In genomic region chr13:15762901-15763417, GRCm38 (mm10) we compare ENCODE assay signal across 10 mouse cellular contexts.
DNase-seq lines count a peak whose midpoint lies in the region; ATAC-seq and TF ChIP-seq lines count a peak whose summit lies in the region.
"Had no signal": no experiment of that assay in that cellular context is flagged by ENCODE, and none has a peak within 500 bp of the region (broad histone marks: within the 10 kb centered on the region; RNA-seq: fewer than 3 reads in every experiment).

No protein-coding gene starts in this region.

- no peak overlapping the region for H3K27ac ChIP-seq in hindbrain, embryonic 10.5 days
- H3K27ac ChIP-seq in hindbrain, embryonic 13.5 days, result no peak overlapping the region
- no peak overlapping the region for H3K27ac ChIP-seq in ES-Bruce4 (ENCODE audit: insufficient read depth, low read length)
- no peak overlapping the region for H3K27ac ChIP-seq in neural tube, embryonic 11.5 days (ENCODE audit: low read depth, low read length)
- H3K27ac ChIP-seq: limb, embryonic 12.5 days; stomach, embryonic 15.5 days had no signal

- no peak overlapping the region for H3K4me3 ChIP-seq in hindbrain, embryonic 10.5 days
- H3K4me3 ChIP-seq in hindbrain, embryonic 13.5 days, result no peak overlapping the region
- no peak overlapping the region for H3K4me3 ChIP-seq in ES-Bruce4 (ENCODE audit: low read depth, low read length)
- no peak overlapping the region for H3K4me3 ChIP-seq in neural tube, embryonic 11.5 days (ENCODE audit: low read depth, low read length)
- H3K4me3 ChIP-seq: limb, embryonic 12.5 days; stomach, embryonic 15.5 days had no signal

- ATAC-seq in hindbrain, embryonic 13.5 days (ENCODE audit: low FRiP score), result no peak
- ATAC-seq in granulocyte monocyte progenitor cell, adult 5-6 weeks (replicated peaks; ENCODE audit: poor library complexity, severe bottlenecking), result peak; percentile 51
- ATAC-seq in neural tube, embryonic 11.5 days (ENCODE audit: insufficient read depth, low FRiP score, low TSS enrichment), result no peak
- no peak for ATAC-seq in monocyte, adult 5-6 weeks (replicated peaks; ENCODE audit: insufficient number of reproducible peaks, low FRiP score, low TSS enrichment, poor library complexity, severe bottlenecking)

- WGBS in hindbrain, embryonic 10.5 days, result 46% methylated on average over 6 of the region's 6 CpGs
- 44% methylated on average over 6 of the region's 6 CpGs for WGBS in hindbrain, embryonic 13.5 days
- 50% methylated on average over 6 of the region's 6 CpGs for WGBS in neural tube, embryonic 11.5 days

- H3K4me1 ChIP-seq in hindbrain, embryonic 10.5 days (replicated peaks), result peaks cover 19% of the 10 kb centered on the region
- peaks cover 18% of the 10 kb centered on the region for H3K4me1 ChIP-seq in hindbrain, embryonic 13.5 days (replicated peaks)
- H3K4me1 ChIP-seq in ES-Bruce4 (ENCODE audit: control insufficient read depth, insufficient read depth, low read length), result no peaks in the 10 kb centered on the region
- H3K4me1 ChIP-seq in neural tube, embryonic 11.5 days (ENCODE audit: control insufficient read depth, insufficient read depth, low read length), result 0 out of 2 replicates have a peak, but pooled peaks cover 4% of the 10 kb centered on the region
- H3K4me1 ChIP-seq: stomach, embryonic 15.5 days had no signal

- TF ChIP-seq CTCF in ES-Bruce4 (IDR thresholded peaks at IDR 0.05; ENCODE audit: low read depth, low read length), result peak; percentile 39

- peaks cover 4% of the 10 kb centered on the region; the same call in 1 of the 2 replicates for H3K27me3 ChIP-seq in hindbrain, embryonic 10.5 days (ENCODE audit: insufficient read depth, poor library complexity, severe bottlenecking)
- H3K27me3 ChIP-seq in hindbrain, embryonic 13.5 days, result no peaks in the 10 kb centered on the region
- no peaks in the 10 kb centered on the region for H3K27me3 ChIP-seq in ES-Bruce4 (ENCODE audit: control insufficient read depth, insufficient read depth, low read length, poor library complexity, severe bottlenecking)
- no peaks in the 10 kb centered on the region for H3K27me3 ChIP-seq in neural tube, embryonic 11.5 days (ENCODE audit: control insufficient read depth, insufficient read depth, low read length)
- H3K27me3 ChIP-seq: limb, embryonic 12.5 days; stomach, embryonic 15.5 days had no signal

- no peak overlapping the region for H3K4me2 ChIP-seq in hindbrain, embryonic 13.5 days
- H3K4me2 ChIP-seq in neural tube, embryonic 11.5 days (ENCODE audit: low read depth), result no peak overlapping the region
- H3K4me2 ChIP-seq: limb, embryonic 12.5 days; stomach, embryonic 15.5 days had no signal

- no peak for TF ChIP-seq POLR2A in ES-Bruce4 (IDR thresholded peaks at IDR 0.05; ENCODE audit: insufficient read depth, low read length)

- intact Hi-C loops in left cerebral cortex, postnatal 25 days (cut with DNase I), result loop anchor here (1.0 to 10.0 kb wide), 2 partner anchors 1093 to 1672 kb away; no protein-coding TSS in a partner anchor

- H3K9me3 ChIP-seq in hindbrain, embryonic 10.5 days, result no peaks in the 10 kb centered on the region
- no peaks in the 10 kb centered on the region for H3K9me3 ChIP-seq in hindbrain, embryonic 13.5 days
- no peaks in the 10 kb centered on the region for H3K9me3 ChIP-seq in ES-Bruce4 (replicated peaks; ENCODE audit: control insufficient read depth, insufficient read depth, low read length, poor library complexity, severe bottlenecking)
- no peaks in the 10 kb centered on the region for H3K9me3 ChIP-seq in neural tube, embryonic 11.5 days (ENCODE audit: control insufficient read depth, low read length)
- H3K9me3 ChIP-seq: limb, embryonic 12.5 days; stomach, embryonic 15.5 days had no signal

- TF ChIP-seq EP300 in ES-Bruce4 (IDR thresholded peaks at IDR 0.05; ENCODE audit: insufficient read depth, low read depth, low read length), result no peak

- H3K36me3 ChIP-seq in hindbrain, embryonic 10.5 days, result no peaks in the 10 kb centered on the region
- H3K36me3 ChIP-seq in hindbrain, embryonic 13.5 days, result no peaks in the 10 kb centered on the region
- H3K36me3 ChIP-seq in ES-Bruce4 (ENCODE audit: control insufficient read depth, insufficient read depth, low read length, poor library complexity, severe bottlenecking), result no peaks in the 10 kb centered on the region
- H3K36me3 ChIP-seq in neural tube, embryonic 11.5 days (ENCODE audit: control insufficient read depth, insufficient read depth, low read length), result no peaks in the 10 kb centered on the region
- H3K36me3 ChIP-seq: limb, embryonic 12.5 days; stomach, embryonic 15.5 days had no signal

- H3K9ac ChIP-seq in hindbrain, embryonic 13.5 days, result no peak overlapping the region
- no peak overlapping the region for H3K9ac ChIP-seq in ES-Bruce4 (ENCODE audit: low read depth, poor library complexity, severe bottlenecking)
- H3K9ac ChIP-seq in neural tube, embryonic 11.5 days (ENCODE audit: low read length), result no peak overlapping the region
- H3K9ac ChIP-seq: limb, embryonic 12.5 days; stomach, embryonic 15.5 days had no signal

- DNase-seq in hindbrain, embryonic 10.5 days (ENCODE audit: low spot score), result peak; percentile 41
- DNase-seq in cerebellum, postnatal 10 days, result peak; percentile 64 to 74
- peak; percentile 64 to 67 for DNase-seq in left cerebral cortex, postnatal 25 days (ENCODE audit: low spot score in 2 of 2)
- DNase-seq in neural tube, embryonic 11.5 days (ENCODE audit: low spot score), result peak; percentile 59
